Mouse (Mus musculus): ENCODE data around the gene Zfp160. TPM values are rescaled to one million over a fixed set of nuclear protein-coding genes. Genes with fewer than 3 reads are reported as not detected.

The Zfp160 gene
- total RNA-seq, 4 experiments from 2014 or later = 4.5 to 7.3 (median 5.5) TPM

Other genes with a start within 250 kb of the Zfp160 start
- gene Vmn1r228, start 222.7 kb upstream of the Zfp160 start, total RNA-seq (2022) = not detected
- gene Vmn1r229, start 197.3 kb upstream of the Zfp160 start, total RNA-seq (2022) = not detected
- not detected for gene Vmn1r230, start 168.5 kb upstream of the Zfp160 start, total RNA-seq (2022)
- gene Vmn1r231, start 103.8 kb upstream of the Zfp160 start, total RNA-seq (2022) = not detected
- gene Vmn1r232, start 89.2 kb upstream of the Zfp160 start, total RNA-seq (2022) = not detected
- 100 to 1,000 TPM in 1 of 4 experiments, 10 to 100 TPM in 3; 79.4 to 102 (median 85.5) TPM for gene Ppp2r1a, start 63.6 kb upstream of the Zfp160 start, total RNA-seq (2022)
- gene Vmn1r233, start 12.4 kb upstream of the Zfp160 start, total RNA-seq (2022) = not detected
- gene Vmn1r234, start 217.2 kb downstream of the Zfp160 start, total RNA-seq (2022) = not detected
- gene Vmn1r235, start 247.5 kb downstream of the Zfp160 start, total RNA-seq (2022) = not detected